Mouse (Mus musculus) small intestine, adult 2 months (tissue): ENCODE data around the gene Ccnyl1.

Source experiments
- CTCF ChIP-seq: fragments of 200-500 bp; IDR thresholded peaks from 2 replicates; pipeline ENCODE4 v1.5.1; 2012; ENCODE audit warnings: low read depth, mild to moderate bottlenecking, control low read depth, inconsistent platforms, low read length, moderate library complexity, mixed read lengths; ENCODE audit not compliant: insufficient replicate concordance, insufficient read length; ENCODE audit errors: extremely low read depth
- POLR2A ChIP-seq: fragments of 200-500 bp; IDR thresholded peaks from 2 replicates; pipeline ENCODE4 v1.6.1; 2012; ENCODE audit warnings: low read depth, mild to moderate bottlenecking, control low read depth, inconsistent platforms, low read length, moderate library complexity

DNA sequence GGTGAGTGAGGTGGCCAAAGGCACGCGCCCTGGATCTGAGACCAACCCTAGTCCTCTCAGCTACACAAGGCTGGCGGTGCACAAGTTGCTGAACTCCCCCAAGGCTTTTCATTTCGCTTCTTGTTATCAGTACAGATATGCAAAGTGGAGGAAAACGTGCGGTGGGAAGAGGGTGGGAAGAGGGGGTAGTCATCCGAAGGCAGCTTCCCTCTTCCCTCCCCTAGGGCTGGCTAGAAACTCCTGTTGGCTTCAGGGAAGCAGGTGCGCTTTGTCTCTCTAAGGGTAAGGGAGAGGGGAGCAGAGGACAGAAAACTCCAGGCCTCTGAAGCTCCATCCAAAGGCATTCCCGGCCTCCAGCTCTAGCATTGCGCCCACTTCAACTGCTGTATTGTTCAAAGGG, 41.9 kb downstream of the Ccnyl1 start:
- no peak for TF ChIP-seq CTCF
- 0 out of 2 replicates have a peak, but pooled peaks have one; percentile 12 for TF ChIP-seq POLR2A
